Mouse (Mus musculus) limb, embryonic 10.5 days (tissue): Measurements from ENCODE around the gene Vmn1r49. TPM values are rescaled to one million over a fixed set of nuclear protein-coding genes. Genes with fewer than 3 reads are reported as not detected.
"Not testable (repeated sequence)": the region's sequence is repeated elsewhere in the genome, so short reads cannot be mapped to it uniquely, and the experiment has no call there.

Experiments
- DNase-seq: peaks from one replicate; pipeline ENCODE4 v3.0.0-alpha.2; 2017; ENCODE audit warnings: low spot score
- H3K27ac ChIP-seq: fragments of 300-500 bp; sonication (generic); 2 replicates; pipeline ENCODE4 v1.5.1; 2016; ENCODE audit warnings: mild to moderate bottlenecking
- H3K27me3 ChIP-seq: fragments of 300-500 bp; sonication (generic); 2 replicates; pipeline ENCODE4 v1.6.1; 2016; ENCODE audit warnings: low read depth, mild to moderate bottlenecking; ENCODE audit not compliant: poor library complexity, severe bottlenecking
- H3K36me3 ChIP-seq: fragments of 300-500 bp; sonication (generic); 2 replicates; pipeline ENCODE4 v1.6.1; 2016; ENCODE audit warnings: mild to moderate bottlenecking, moderate library complexity
- H3K4me1 ChIP-seq: fragments of 300-500 bp; sonication (generic); 2 replicates; pipeline ENCODE4 v1.6.1; 2016
- H3K4me3 ChIP-seq: fragments of 300-500 bp; sonication (generic); 2 replicates; pipeline ENCODE4 v1.5.1; 2016; ENCODE audit warnings: mild to moderate bottlenecking, moderate library complexity
- H3K9me3 ChIP-seq: fragments of 300-500 bp; sonication (generic); replicated peaks from 2 replicates; pipeline ENCODE4 v1.6.1; 2016; ENCODE audit warnings: mild to moderate bottlenecking
- WGBS: fragments of 180-500 bp; shearing (Covaris S2); methylation state at CpG from one replicate; pipeline ENCODE4 v1.1.7; 2016; 5-methylcytosine and 5-hydroxymethylcytosine counted together
- polyA plus RNA-seq: library from polyadenylated mRNA; unstranded; fragments of >200 nt; fragmentation: Nextera tagmentation; extraction: Ambion mirVana; gene quantifications from 2 replicates; pipeline ENCODE4 v1.2.1, GENCODE M21; 2016

The Vmn1r49 gene
- not detected in 2 replicates for polyA plus RNA-seq

GRCm38 (mm10) chr6:90078406-90078805 is at the start of gene Vmn1r49:
Gene Vmn1r49, minus strand, starts transcription at chr6:90078506.
- H3K36me3 ChIP-seq = no peaks in the 10 kb centered on the region
- no peak for DNase-seq
- no peaks in the 10 kb centered on the region for H3K27me3 ChIP-seq
- no peak within 1 kb of the TSS for H3K27ac ChIP-seq
- H3K4me1 ChIP-seq = no peaks in the 10 kb centered on the region
- WGBS = 82% methylated on average over 4 of the region's 4 CpGs
- no peak within 1 kb of the TSS for H3K4me3 ChIP-seq
- no peaks in the 10 kb centered on the region for H3K9me3 ChIP-seq

- not testable (repeated sequence) for H3K4me3 ChIP-seq, H3K27ac ChIP-seq, H3K9me3 ChIP-seq, DNase-seq, H3K36me3 ChIP-seq, H3K4me1 ChIP-seq, H3K27me3 ChIP-seq
- WGBS = 96% methylated on average over 1 of the region's 1 CpGs
Measured at GRCm38 (mm10) chr6:90122296-90122695, 44.0 kb upstream of the Vmn1r49 start, which contains the start of gene Vmn1r51. Gene Vmn1r51, plus strand, starts transcription at chr6:90122596.

GRCm38 (mm10) chr6:90101130-90101529 is 22.8 kb upstream of the Vmn1r49 start, which contains the start of gene Vmn1r50:
Gene Vmn1r50, plus strand, starts transcription at chr6:90101430.
- Histone ChIP-seq H3K27me3 (no peaks in the 10 kb centered on the region), H3K4me1 (no peaks in the 10 kb centered on the region), H3K4me3 (no peak within 1 kb of the TSS), H3K9me3 (no peaks in the 10 kb centered on the region), H3K36me3 (no peaks in the 10 kb centered on the region), H3K27ac (no peak within 1 kb of the TSS)
- WGBS = 69% methylated on average over 2 of the region's 2 CpGs
- no peak for DNase-seq

GRCm38 (mm10) chr6:90100566-90100965 is 22.3 kb upstream of the Vmn1r49 start:
- Histone ChIP-seq H3K36me3 (no peaks in the 10 kb centered on the region), H3K9me3 (no peaks in the 10 kb centered on the region), H3K4me3 (no peak overlapping the region), H3K27me3 (no peaks in the 10 kb centered on the region), H3K27ac (no peak overlapping the region), H3K4me1 (no peaks in the 10 kb centered on the region)
- DNase-seq = no peak
- WGBS = 90% methylated on average over 2 of the region's 2 CpGs

- H3K4me3 ChIP-seq, H3K27me3 ChIP-seq: not testable (repeated sequence)
- no CpG with 5 or more reads among the region's 2 CpGs for WGBS
Measured at GRCm38 (mm10) chr6:90036741-90037140, 41.6 kb downstream of the Vmn1r49 start, which contains the start of gene Vmn1r48. Gene Vmn1r48, minus strand, starts transcription at chr6:90036841.

More at GRCm38 (mm10) chr6:90036741-90037140, 41.6 kb downstream of the Vmn1r49 start, which contains the start of gene Vmn1r48:
- not testable (repeated sequence) for H3K27ac ChIP-seq, H3K9me3 ChIP-seq, H3K4me1 ChIP-seq, H3K36me3 ChIP-seq, DNase-seq

Other genes starting within 250 kb of the Vmn1r49 start
- gene Vmn1r42, start 202.1 kb downstream of the Vmn1r49 start, polyA plus RNA-seq = not detected in 2 replicates
- gene Vmn1r43, start 202.1 kb downstream of the Vmn1r49 start, polyA plus RNA-seq = not detected in 2 replicates
- gene Vmn1r44, start 194.8 kb downstream of the Vmn1r49 start, polyA plus RNA-seq = not detected in 2 replicates
- gene Vmn1r45, start 137.9 kb downstream of the Vmn1r49 start, polyA plus RNA-seq = not detected in 2 replicates
- gene Vmn1r46, start 109.2 kb downstream of the Vmn1r49 start, polyA plus RNA-seq = not detected in 2 replicates
- not detected in 2 replicates for gene Vmn1r47, start 62.4 kb downstream of the Vmn1r49 start, polyA plus RNA-seq
- gene Vmn1r48, start 41.7 kb downstream of the Vmn1r49 start, polyA plus RNA-seq = not detected in 2 replicates
- gene Vmn1r50, start 22.9 kb upstream of the Vmn1r49 start, polyA plus RNA-seq = not detected in 2 replicates
- not detected in 2 replicates for gene Vmn1r51, start 44.1 kb upstream of the Vmn1r49 start, polyA plus RNA-seq
- gene Vmn1r52, start 96.3 kb upstream of the Vmn1r49 start, polyA plus RNA-seq = not detected in 2 replicates
- not detected in 2 replicates for gene V1ra8, start 124.3 kb upstream of the Vmn1r49 start, polyA plus RNA-seq
- not detected in 2 replicates for gene Vmn1r53, start 145.9 kb upstream of the Vmn1r49 start, polyA plus RNA-seq
- not detected in 2 replicates for gene Vmn1r54, start 167.8 kb upstream of the Vmn1r49 start, polyA plus RNA-seq
- not detected in 2 replicates for gene BC048671, start 222.7 kb upstream of the Vmn1r49 start, polyA plus RNA-seq
- 0.09 TPM in 1 of 2 replicates, not detected in the other for gene Chst13, start 246.7 kb upstream of the Vmn1r49 start, polyA plus RNA-seq